Mouse (Mus musculus): ENCODE measurements around the gene Ralgps2.

DNA sequence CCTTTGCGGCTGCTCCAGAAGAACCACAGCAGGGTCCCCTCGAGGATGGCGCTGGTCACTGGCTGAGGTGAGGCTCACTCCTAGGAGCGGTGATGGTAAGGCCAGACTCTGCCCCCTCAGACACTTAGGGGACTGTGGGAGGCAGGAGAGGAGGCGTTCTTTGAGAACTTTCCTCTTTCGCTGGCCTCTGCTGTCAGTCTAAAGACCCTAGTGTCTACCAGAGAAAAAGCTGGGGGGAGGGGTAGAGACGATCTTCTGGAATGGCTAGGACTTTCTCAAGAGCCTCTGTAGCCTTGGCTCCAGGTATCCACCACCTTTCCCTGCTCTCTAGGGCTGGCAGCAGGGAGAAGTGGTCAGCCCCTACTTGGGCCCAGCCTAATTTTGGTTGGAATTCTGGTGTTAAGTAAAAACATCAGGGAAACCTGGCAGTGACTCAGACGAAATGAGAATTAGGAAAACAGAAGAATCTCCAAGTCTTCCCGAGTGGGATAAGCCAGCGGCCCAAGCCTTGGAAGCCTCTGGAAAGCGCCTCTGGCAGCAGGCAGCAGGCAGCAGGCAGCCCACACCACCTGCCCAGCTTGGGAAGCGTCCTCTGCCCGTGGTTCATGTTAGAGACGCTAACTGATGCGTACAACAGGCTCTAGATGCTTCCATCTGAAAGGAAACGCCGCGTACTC is 169.7 kb downstream of the Ralgps2 start:
- no peak for TF ChIP-seq E2F4 (IDR thresholded peaks at IDR 0.05; ENCODE audit: borderline replicate concordance, low read depth, low read length)
- no peak for TF ChIP-seq MAZ (IDR thresholded peaks at IDR 0.05; ENCODE audit: low read depth, low read length)
- no peak for TF ChIP-seq MAX (IDR thresholded peaks at IDR 0.05; ENCODE audit: low read length)
- TF ChIP-seq POLR2A (IDR thresholded peaks at IDR 0.05; ENCODE audit: control insufficient read depth in 1 of 2, insufficient read depth in 1 of 2, low read depth in 1 of 2, low read length in 2 of 2, poor library complexity in 1 of 2): no peak
- TF ChIP-seq POLR2AphosphoS2 (IDR thresholded peaks at IDR 0.05; ENCODE audit: low read length): no peak
